Mouse (Mus musculus) right cerebral cortex, postnatal 14 days (tissue): ENCODE data around the gene Ppp6r1.
"Not testable (repeated sequence)": the region's sequence is repeated elsewhere in the genome, so short reads cannot be mapped to it uniquely, and the experiment has no call there.

Source experiments
- DNase-seq: peaks from one replicate; pipeline ENCODE4 v3.0.0; 2022

Gene Ppp6r1

DNA sequence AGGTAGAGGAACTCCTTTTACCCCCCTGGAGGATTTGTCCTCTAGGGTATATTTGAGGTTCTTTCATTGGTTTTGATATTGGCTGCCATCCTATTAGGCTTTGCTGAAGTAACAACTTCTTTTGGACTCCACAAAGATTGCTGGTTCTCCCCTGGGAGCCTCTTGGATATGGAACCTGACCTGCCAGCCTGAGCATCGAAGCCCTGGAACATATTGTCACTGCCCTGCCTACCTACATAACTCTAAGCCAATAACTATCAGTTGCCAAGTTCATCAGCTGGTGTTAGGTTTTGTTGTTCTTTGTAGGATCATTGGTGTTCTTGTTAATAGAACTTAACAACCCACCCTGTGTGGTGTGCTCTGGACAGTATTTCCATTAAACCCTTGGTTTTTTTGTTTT lies 45.9 kb downstream of the Ppp6r1 start:
- DNase-seq, result no peak

DNA sequence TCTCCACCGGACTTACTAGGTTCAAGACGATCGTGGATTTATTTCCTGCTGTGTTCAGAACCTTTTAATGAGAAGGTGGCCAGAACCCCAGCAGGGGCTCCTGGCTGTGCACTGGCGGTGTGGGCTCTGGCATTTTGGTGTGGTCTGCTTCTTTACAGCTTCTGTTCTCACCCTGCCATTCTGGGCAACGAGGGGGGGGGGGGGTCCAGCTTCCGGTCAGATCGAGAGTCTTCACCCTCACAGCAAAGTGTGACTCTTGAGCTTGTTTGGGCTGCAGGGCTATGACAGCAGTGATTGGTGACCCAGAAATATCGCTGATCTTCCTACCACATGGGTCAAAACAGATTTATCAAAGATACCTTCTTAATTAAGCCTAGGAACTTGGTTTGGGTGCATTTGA lies 46.4 kb downstream of the Ppp6r1 start:
- DNase-seq, result no peak

DNA sequence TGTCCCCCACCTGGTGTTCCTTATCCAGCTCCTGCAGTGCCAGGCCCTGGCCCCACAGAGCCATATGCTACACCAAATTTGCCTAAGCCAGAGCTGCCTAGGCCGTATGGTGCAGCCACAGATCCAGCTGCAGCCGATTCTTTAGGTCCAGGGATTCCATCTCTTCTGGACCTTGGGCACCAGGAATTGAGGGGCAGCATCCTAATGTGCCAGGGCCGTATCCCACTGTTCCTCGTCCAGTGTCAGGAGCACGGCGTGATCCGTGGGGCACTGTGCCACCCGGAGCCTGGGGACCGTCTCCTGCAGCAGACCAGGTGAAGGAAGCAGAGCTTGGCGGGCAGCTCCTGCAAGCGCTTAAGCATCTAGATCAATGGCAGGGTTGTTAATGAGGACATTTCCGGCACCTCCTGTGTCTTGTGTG lies 46.9 kb downstream of the Ppp6r1 start:
- no peak for DNase-seq

DNA sequence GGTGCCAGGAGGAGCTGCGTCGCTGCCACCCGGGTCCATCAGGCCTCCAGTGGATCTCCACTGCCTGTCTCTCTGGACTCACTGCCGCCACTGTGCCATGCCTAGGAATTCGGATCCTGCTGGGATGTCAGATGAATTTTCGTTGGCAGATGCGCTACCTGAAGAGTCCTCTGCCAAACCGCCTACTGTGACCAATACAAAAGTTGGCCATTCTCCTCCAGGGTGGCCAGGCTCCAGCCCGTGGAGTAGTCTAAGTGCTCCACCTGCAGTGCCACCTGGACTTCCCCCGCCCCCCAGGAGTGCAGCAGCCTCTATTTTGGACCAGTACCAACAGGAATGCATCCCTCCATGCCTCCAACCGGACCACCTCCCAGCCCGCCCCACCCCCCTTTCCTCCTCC lies 47.3 kb downstream of the Ppp6r1 start:
- DNase-seq, result no peak

DNA sequence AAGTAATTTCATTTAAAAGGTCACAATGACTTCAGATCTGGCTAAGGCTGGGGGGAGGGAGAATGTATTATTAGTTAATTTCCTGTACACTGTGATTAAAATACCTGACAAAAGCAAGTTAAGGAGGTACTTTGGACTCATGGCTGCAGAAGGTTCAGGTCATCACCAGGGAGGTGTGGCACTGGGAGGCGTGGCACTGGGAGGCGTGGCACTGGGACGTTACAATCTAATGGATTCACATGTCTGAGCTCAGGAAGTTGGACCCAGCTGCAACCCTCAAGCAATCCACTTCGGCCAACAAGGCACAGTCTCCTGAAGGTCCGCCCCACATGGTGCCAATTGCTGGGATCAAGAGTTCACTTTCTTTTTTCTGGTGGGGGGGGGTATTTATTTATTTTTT lies 50.8 kb downstream of the Ppp6r1 start:
- no peak for DNase-seq

DNA sequence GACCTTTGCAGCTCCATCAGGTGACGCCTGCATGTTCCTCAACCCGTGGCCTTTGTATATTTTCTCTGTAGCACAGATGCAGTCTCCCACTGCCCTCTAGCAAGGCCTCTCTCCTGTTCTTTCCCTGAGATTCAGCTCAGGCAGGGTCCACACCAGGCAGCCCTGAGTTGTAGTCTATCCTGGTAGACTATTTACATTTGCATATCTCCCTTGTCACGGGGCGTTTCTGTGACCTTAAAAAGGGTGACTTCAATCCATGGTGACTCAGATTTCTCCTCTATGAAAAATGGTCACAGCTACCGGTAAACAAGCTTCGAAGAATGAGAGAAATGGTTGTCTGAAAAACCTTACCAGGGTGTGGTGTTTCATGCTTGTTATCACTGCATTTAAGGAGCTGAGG lies 54.9 kb downstream of the Ppp6r1 start, which contains the start of gene Ptprh:
Ptprh (minus strand) TSS at position 169 of the 400 bp plus-strand sequence.
- DNase-seq, result no peak

DNA sequence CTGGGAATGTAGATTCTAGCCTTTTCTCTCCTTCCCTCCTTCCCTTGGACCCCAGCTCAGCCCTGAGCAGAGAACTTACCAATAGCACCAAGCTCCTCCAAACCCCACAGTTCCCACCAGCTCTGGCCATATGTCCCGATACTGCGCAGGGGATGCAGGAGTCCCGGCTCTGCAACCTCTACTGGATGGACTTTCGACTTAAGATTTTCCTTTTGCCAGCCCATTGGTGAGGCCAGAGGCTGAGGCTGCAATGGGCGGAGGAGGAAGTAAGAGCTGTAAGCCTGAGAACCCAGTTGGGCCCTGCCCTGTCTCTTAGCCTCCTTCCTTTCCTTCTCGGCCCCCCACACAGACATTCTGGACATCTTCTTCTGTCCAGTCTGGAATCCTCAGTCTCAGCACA lies 55.9 kb downstream of the Ppp6r1 start:
- DNase-seq, result no peak

DNA sequence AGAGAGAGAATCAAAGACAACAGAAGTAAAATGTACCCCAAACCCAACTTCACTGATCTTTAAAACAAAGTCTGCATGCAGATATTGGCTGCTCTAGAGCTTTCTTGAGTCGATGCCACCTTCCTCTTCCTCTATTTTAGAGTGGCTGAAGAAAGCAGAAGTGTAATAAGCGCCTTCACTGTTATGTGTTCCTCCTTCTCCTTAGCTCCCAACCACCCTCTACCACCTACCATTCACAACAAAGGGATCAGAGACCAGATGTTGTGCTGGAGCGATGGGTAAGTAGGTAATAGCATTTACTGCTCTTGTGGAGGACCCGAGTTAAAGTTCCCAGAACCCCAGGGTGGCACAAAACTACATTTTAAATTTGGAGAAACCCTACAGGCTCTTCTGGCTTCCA lies 61.8 kb downstream of the Ppp6r1 start:
- DNase-seq, result not testable (repeated sequence)
